Mouse (Mus musculus) layer of hippocampus, adult 18-20 months (tissue): ENCODE measurements around the gene Dolk. TPM values are rescaled to one million over a fixed set of nuclear protein-coding genes. Genes with fewer than 3 reads are reported as not detected.
A peak's percentile ranks its signal among the peaks of the same experiment; 100 is the strongest.

ENCODE experiments used
- DNase-seq, 2 experiments: peaks; one replicate each; pipeline ENCODE4 v3.0.0; 2022; ENCODE audit warnings: low spot score in 2 of 2
- long read RNA-seq: library from polyadenylated mRNA; stranded (forward); transcript quantifications from one replicate; pipeline ENCODE4 v2.0.0, GENCODE M21; 2021
- total RNA-seq, 2 experiments: library from RNA; stranded (reverse); gene quantifications; 2 replicates each; pipeline ENCODE4 v1.2.3; 2021

Dolk gene
- 10 to 100 TPM; 19.8 to 22.3 TPM for total RNA-seq
- long read RNA-seq, transcript Dolk-201 (1 exons, 2,104 nt) = major isoform, 30 of 30 reads
- long read RNA-seq, partial matches to known transcripts = 0 of 30 reads
- long read RNA-seq, other reads (novel, unspliced or antisense) = 0 of 30 reads

GRCm38 (mm10) chr2:30286192-30287026, at the start of gene Dolk, which contains the start of gene Nup188:
Gene Dolk (minus strand): TSS chr2:30286334.
Gene Nup188 (plus strand): TSS chr2:30286397.
- DNase-seq = peak; percentile 93 to 96

- DNase-seq = no peak
These were observed 49.2 kb upstream of the Dolk start for GRCm38 (mm10) chr2:30335324-30335723.

- no peak for DNase-seq
These were observed 42.7 kb upstream of the Dolk start for GRCm38 (mm10) chr2:30328791-30329190.

GRCm38 (mm10) chr2:30327276-30327675, 41.1 kb upstream of the Dolk start:
- no peak for DNase-seq

- DNase-seq = no peak
These were observed 39.2 kb upstream of the Dolk start for GRCm38 (mm10) chr2:30325296-30325695.

GRCm38 (mm10) chr2:30323111-30323510, 37.0 kb upstream of the Dolk start:
- no peak for DNase-seq

GRCm38 (mm10) chr2:30319260-30319659, 33.1 kb upstream of the Dolk start:
- no peak for DNase-seq

GRCm38 (mm10) chr2:30316955-30317354, 30.8 kb upstream of the Dolk start:
- DNase-seq = peak; percentile 46 to 65

GRCm38 (mm10) chr2:30316136-30316535, 30.0 kb upstream of the Dolk start:
- no peak for DNase-seq

GRCm38 (mm10) chr2:30311481-30311880, 25.3 kb upstream of the Dolk start:
- DNase-seq = no peak

GRCm38 (mm10) chr2:30309351-30309750, 23.2 kb upstream of the Dolk start:
- DNase-seq = no peak

GRCm38 (mm10) chr2:30306087-30306486, 20.0 kb upstream of the Dolk start:
- no peak for DNase-seq

GRCm38 (mm10) chr2:30299966-30300365, 13.8 kb upstream of the Dolk start:
- no peak for DNase-seq

- DNase-seq = no peak
These were observed 13.4 kb upstream of the Dolk start for GRCm38 (mm10) chr2:30299525-30299924.

- DNase-seq = no peak
These were observed 866 bp upstream of the Dolk start for GRCm38 (mm10) chr2:30287027-30287373.

GRCm38 (mm10) chr2:30285416-30286181, 535 bp downstream of the Dolk start:
- DNase-seq = no peak

GRCm38 (mm10) chr2:30285004-30285403, 1.1 kb downstream of the Dolk start:
- DNase-seq = no peak

- no peak for DNase-seq
These were observed 2.9 kb downstream of the Dolk start for GRCm38 (mm10) chr2:30283193-30283592.

GRCm38 (mm10) chr2:30281651-30282050, 4.5 kb downstream of the Dolk start:
- no peak for DNase-seq

GRCm38 (mm10) chr2:30280743-30281142, 5.4 kb downstream of the Dolk start, which contains the start of gene Gm28038:
Gene Gm28038 (plus strand): TSS chr2:30281043.
- DNase-seq = no peak

- peak; percentile 48 to 83 for DNase-seq
These were observed 16.0 kb downstream of the Dolk start for GRCm38 (mm10) chr2:30270134-30270533.
